Mouse (Mus musculus): ENCODE measurements around the gene Ccr10. TPM values are rescaled to one million over a fixed set of nuclear protein-coding genes. Genes with fewer than 3 reads are reported as not detected.
A peak's percentile ranks its signal among the peaks of the same experiment; 100 is the strongest.

Gene Ccr10
- polyA plus RNA-seq, 1 experiment from 2014 or later: 0.11 TPM

DNA sequence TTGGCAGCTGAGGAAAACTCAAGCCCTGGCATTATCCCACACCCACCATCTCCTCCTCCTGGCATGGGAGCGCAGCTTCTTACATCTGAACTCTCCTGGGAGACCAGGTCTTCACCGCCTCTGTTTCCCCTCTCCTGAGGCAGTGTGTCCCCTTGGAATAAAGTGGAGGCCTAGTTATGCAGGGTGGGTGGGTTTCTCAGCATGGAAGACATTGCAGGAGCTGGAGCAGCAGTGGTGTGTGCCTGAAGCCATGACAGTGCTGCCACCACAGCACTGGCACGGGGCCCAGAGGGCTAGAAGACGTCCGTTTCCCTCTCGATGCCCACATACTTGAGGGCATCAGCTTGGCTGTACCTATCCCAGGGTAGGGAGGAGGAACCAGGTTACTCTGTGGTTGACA is 17.4 kb upstream of the Ccr10 start:
- 89% methylated on average over 6 of the region's 6 CpGs for WGBS
- Histone ChIP-seq H3K4me1 (ENCODE audit: insufficient read depth) (peaks cover 21% of the 10 kb centered on the region), H3K36me3 (ENCODE audit: insufficient read depth) (peaks cover 24% of the 10 kb centered on the region), H3K9me3 (ENCODE audit: low read depth, low read length) (no peaks in the 10 kb centered on the region), H3K4me2 (no peak overlapping the region), H3K4me3 (ENCODE audit: low read depth, low read length) (no peak overlapping the region), H3K27ac (ENCODE audit: low read depth) (no peak overlapping the region), H3K9ac (no peak overlapping the region), H3K27me3 (ENCODE audit: insufficient read depth, low read length) (no peaks in the 10 kb centered on the region)
- TF ChIP-seq CTCF (IDR thresholded peaks at IDR 0.05; ENCODE audit: low read depth): no peak
- ATAC-seq (ENCODE audit: insufficient read depth) (no peak), DNase-seq (no peak)

DNA sequence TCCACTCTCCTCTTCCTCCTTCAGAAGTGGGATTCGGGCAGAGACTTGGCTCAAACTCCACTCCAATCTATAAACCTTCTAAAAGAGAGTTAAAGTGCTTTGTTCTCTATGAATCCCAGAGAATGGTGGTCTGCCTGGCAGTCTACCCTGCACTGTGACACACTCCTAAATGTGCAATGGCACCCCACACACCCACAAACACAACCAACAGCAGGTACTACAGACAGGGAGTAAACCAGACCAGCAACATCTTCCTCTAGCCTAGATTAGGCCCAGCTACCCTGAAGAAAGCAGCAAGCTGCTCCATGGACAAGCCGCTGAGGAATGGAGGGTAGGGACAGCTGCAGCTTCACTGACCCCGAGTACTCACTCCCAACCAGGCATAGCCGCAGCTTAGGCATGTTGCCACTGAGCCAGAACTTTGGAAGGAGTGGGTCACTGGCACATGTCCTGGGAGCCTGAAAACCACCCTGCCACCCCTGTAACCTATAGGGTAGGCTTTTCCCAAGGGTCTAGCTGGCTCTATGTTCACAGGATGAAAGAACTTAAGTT is 16.8 kb upstream of the Ccr10 start:
- H3K9ac ChIP-seq: no peak overlapping the region
- DNase-seq (no peak), ATAC-seq (ENCODE audit: insufficient read depth) (no peak)
- no peak overlapping the region for H3K4me3 ChIP-seq (ENCODE audit: low read depth, low read length)
- peaks cover 20% of the 10 kb centered on the region for H3K36me3 ChIP-seq (ENCODE audit: insufficient read depth)
- peaks cover 21% of the 10 kb centered on the region for H3K4me1 ChIP-seq (ENCODE audit: insufficient read depth)
- TF ChIP-seq CTCF (IDR thresholded peaks at IDR 0.05; ENCODE audit: low read depth): no peak
- WGBS: 75% methylated on average over 4 of the region's 4 CpGs
- H3K27me3 ChIP-seq (ENCODE audit: insufficient read depth, low read length): no peaks in the 10 kb centered on the region
- H3K9me3 ChIP-seq (ENCODE audit: low read depth, low read length): no peaks in the 10 kb centered on the region
- H3K27ac ChIP-seq (ENCODE audit: low read depth): peak overlapping the region; percentile 94
- H3K4me2 ChIP-seq: no peak overlapping the region

DNA sequence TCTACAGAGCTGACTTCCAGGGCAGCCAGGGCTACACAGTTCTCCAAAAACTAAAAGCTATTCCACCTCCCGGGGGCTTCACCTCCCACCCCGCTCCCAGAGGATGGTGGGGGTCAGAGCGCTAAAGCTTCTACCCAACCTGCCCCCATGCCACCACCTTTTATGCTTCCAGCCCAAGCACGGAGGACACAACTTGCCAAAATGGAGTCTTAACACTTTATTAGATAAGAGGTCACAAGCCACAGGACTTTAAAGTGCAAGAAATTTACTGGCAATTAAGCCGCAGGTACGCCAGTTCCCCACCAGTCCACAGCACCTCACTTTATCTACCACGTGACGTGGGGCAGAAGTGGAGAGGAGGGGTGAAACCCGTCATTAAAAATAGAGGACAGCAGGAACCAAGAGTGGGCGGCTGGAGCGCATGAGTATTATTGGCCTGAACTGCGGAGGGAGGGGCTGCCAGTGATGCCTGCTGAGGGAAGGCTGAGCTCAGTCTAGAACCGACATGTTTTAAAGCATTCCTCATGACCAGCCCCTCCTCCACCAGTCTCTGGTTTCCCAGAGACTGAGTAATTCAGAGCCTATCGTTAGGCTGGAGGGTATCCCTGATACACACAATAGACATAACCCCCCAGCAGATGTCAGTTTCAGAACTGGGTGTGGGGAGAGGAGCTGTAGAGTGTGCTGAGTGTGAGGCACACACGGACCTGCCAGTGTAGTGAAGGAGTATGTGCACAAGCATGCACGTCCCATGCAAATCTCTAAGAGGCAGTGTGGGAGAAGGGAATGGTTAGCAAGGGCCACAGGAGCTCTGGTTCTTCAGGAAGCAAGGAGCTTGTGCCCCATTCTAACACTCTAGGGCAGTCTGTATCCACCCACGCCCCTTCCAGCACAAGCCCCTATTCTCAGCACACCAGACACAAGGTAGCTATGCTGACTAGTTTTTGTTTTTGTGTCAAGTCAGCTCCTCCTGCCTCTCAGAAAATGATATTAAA is 16.0 kb upstream of the Ccr10 start:
- WGBS: 41% methylated on average over 17 of the region's 17 CpGs
- Histone ChIP-seq H3K9me3 (ENCODE audit: low read depth, low read length) (no peaks in the 10 kb centered on the region), H3K36me3 (ENCODE audit: insufficient read depth) (peaks cover 12% of the 10 kb centered on the region), H3K27ac (ENCODE audit: low read depth) (peak overlapping the region; percentile 94), H3K4me1 (ENCODE audit: insufficient read depth) (peaks cover 21% of the 10 kb centered on the region), H3K4me2 (no peak overlapping the region), H3K9ac (no peak overlapping the region), H3K4me3 (ENCODE audit: low read depth, low read length) (no peak overlapping the region), H3K27me3 (ENCODE audit: insufficient read depth, low read length) (no peaks in the 10 kb centered on the region)
- peak; percentile 65 for DNase-seq
- no peak for ATAC-seq (ENCODE audit: insufficient read depth)
- TF ChIP-seq CTCF (IDR thresholded peaks at IDR 0.05; ENCODE audit: low read depth): no peak

DNA sequence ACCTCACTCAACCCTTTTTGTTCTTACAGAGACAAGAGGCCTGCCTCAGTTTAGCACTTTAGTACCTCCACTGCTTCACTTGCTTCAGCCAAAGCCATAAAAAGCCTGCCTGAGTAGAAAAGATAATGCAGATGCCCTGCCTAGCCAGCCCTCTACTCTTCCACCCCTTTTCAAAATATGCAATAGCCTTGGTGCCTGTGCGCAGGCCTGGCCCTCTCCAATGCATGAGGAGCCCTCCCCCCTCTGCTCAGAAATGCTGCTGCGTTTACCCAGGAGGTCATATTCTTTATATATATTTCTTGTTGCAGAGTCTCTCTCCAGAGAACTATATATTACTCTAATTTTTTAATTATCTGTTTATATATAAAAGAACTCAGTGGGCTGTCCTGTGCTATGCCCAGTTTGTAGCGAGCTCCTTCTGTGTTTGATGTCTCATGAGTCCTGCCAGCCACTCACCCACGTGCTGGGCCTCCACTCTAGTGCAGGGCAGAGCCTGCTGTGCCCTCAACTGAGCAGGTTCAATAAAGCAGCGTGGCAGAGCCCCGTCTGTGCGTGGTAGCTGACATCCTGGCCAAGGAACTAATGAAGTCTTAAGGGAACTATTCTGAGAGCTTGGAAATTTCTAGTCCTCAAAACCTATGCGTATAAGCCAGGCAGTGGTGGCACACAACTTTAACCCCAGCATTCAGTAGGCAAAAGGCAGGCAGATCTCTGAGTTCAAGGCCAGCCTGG is 15.1 kb upstream of the Ccr10 start:
- Histone ChIP-seq H3K27me3 (ENCODE audit: insufficient read depth, low read length) (no peaks in the 10 kb centered on the region), H3K27ac (ENCODE audit: low read depth) (peak overlapping the region; percentile 94), H3K9ac (no peak overlapping the region; the same call in 1 of the 2 replicates), H3K4me1 (ENCODE audit: insufficient read depth) (peaks cover 21% of the 10 kb centered on the region), H3K9me3 (ENCODE audit: low read depth, low read length) (no peaks in the 10 kb centered on the region), H3K36me3 (ENCODE audit: insufficient read depth) (peaks cover 7% of the 10 kb centered on the region; the same call in 1 of the 2 replicates), H3K4me3 (ENCODE audit: low read depth, low read length) (no peak overlapping the region), H3K4me2 (peak overlapping the region; percentile 37)
- TF ChIP-seq CTCF (IDR thresholded peaks at IDR 0.05; ENCODE audit: low read depth): no peak
- ATAC-seq (ENCODE audit: insufficient read depth): peak; percentile 47
- 32% methylated on average over 8 of the region's 8 CpGs for WGBS
- DNase-seq: no peak

DNA sequence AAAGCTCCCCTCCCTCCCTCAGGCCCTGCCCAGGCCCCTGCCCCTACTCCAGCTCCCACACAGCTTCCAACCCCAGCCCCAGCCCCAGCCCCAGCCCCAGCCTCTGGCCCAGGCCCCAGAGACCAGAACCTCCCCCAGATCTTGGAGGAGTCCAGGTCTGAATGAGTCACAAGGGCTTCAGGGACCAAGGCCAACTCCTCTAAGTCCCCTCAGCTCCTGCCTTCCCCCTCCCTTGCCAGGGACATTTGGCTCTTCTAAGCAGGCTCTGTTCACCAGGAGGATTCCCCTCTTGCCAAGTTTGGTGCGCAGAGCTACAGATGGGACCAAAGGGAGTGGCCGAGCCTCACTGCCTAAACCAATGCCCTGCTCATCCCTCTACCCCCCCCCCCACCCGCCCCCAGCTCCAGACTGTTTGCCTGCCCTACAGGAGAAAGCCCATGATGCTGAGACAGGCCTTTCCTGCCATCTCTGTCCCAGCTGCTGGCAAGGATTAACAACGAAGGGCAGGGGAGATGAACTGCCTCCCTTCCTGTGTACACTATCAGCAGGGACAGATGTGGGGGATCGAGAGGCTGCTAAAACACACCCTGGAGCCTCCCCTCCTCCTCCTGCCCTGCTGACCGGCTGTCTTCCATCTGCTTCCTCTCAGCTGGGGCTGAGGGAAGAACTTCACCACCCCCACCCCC is 14.4 kb upstream of the Ccr10 start:
- Histone ChIP-seq H3K36me3 (ENCODE audit: insufficient read depth) (peaks cover 7% of the 10 kb centered on the region; the same call in 1 of the 2 replicates), H3K4me2 (peak overlapping the region; percentile 37), H3K9me3 (ENCODE audit: low read depth, low read length) (no peaks in the 10 kb centered on the region), H3K9ac (0 out of 2 replicates have a peak overlapping the region, but pooled peaks have one; percentile 6), H3K4me1 (ENCODE audit: insufficient read depth) (peaks cover 21% of the 10 kb centered on the region), H3K4me3 (ENCODE audit: low read depth, low read length) (no peak overlapping the region), H3K27me3 (ENCODE audit: insufficient read depth, low read length) (no peaks in the 10 kb centered on the region), H3K27ac (ENCODE audit: low read depth) (peak overlapping the region; percentile 94)
- ATAC-seq (ENCODE audit: insufficient read depth) (peak; percentile 91), DNase-seq (peak; percentile 90)
- WGBS: 1% methylated on average over 6 of the region's 6 CpGs
- TF ChIP-seq CTCF (IDR thresholded peaks at IDR 0.05; ENCODE audit: low read depth): no peak

GRCm38 (mm10) chr11:101188166-101188805 is 13.0 kb upstream of the Ccr10 start:
- Histone ChIP-seq H3K27me3 (ENCODE audit: insufficient read depth, low read length) (no peaks in the 10 kb centered on the region), H3K9me3 (ENCODE audit: low read depth, low read length) (no peaks in the 10 kb centered on the region), H3K27ac (ENCODE audit: low read depth) (peak overlapping the region; percentile 94; the same call in 1 of the 2 replicates), H3K4me2 (no peak overlapping the region), H3K36me3 (ENCODE audit: insufficient read depth) (peaks cover 3% of the 10 kb centered on the region; the same call in 1 of the 2 replicates), H3K4me3 (ENCODE audit: low read depth, low read length) (no peak overlapping the region), H3K4me1 (ENCODE audit: insufficient read depth) (peaks cover 21% of the 10 kb centered on the region), H3K9ac (no peak overlapping the region)
- no peak for ATAC-seq (ENCODE audit: insufficient read depth)
- 74% methylated on average over 11 of the region's 11 CpGs for WGBS
- no peak for DNase-seq
- no peak for TF ChIP-seq CTCF (IDR thresholded peaks at IDR 0.05; ENCODE audit: low read depth)

Measured in lung, embryonic 14.5 days (tissue).